Mouse (Mus musculus) liver, embryonic 12.5 days (tissue): ENCODE measurements around the gene Ccdc17. TPM values are rescaled to one million over a fixed set of nuclear protein-coding genes. Genes with fewer than 3 reads are reported as not detected.

Source experiments
- polyA plus RNA-seq: library from polyadenylated mRNA; unstranded; fragments of >200 nt; fragmentation: Nextera tagmentation; extraction: Ambion mirVana; gene quantifications from 2 replicates; pipeline ENCODE4 v1.2.1, GENCODE M21; 2016

Ccdc17 gene
- polyA plus RNA-seq, 1 experiment from 2014 or later = 1.9 TPM

Other genes with a start within 250 kb of the Ccdc17 start
- gene Mast2, start 132.5 kb upstream of the Ccdc17 start, polyA plus RNA-seq = 13.9 and 14.2 TPM in 2 replicates
- gene Ipp, start 89.1 kb upstream of the Ccdc17 start, polyA plus RNA-seq = 17.8 and 18.0 TPM in 2 replicates
- 34.6 and 39.3 TPM in 2 replicates for gene Tmem69, start 40.7 kb upstream of the Ccdc17 start, polyA plus RNA-seq
- gene Gpbp1l1, start 39.0 kb upstream of the Ccdc17 start, polyA plus RNA-seq = 19.0 and 19.4 TPM in 2 replicates
- 95.8 and 97.3 TPM in 2 replicates for gene Nasp, start 31.3 kb downstream of the Ccdc17 start, polyA plus RNA-seq
- 281 and 287 TPM in 2 replicates for gene Akr1a1, start 55.0 kb downstream of the Ccdc17 start, polyA plus RNA-seq
- gene Prdx1, start 88.9 kb downstream of the Ccdc17 start, polyA plus RNA-seq = 916 and 985 TPM in 2 replicates
- 17.5 and 18.9 TPM in 2 replicates for gene Mmachc, start 111.8 kb downstream of the Ccdc17 start, polyA plus RNA-seq
- gene Ccdc163, start 111.9 kb downstream of the Ccdc17 start, polyA plus RNA-seq = 17.3 and 17.5 TPM in 2 replicates
- 2.2 and 2.6 TPM in 2 replicates for gene Tesk2, start 124.3 kb downstream of the Ccdc17 start, polyA plus RNA-seq
- 20.8 and 22.9 TPM in 2 replicates for gene Toe1, start 211.0 kb downstream of the Ccdc17 start, polyA plus RNA-seq
- gene Mutyh, start 211.1 kb downstream of the Ccdc17 start, polyA plus RNA-seq = 4.8 and 6.2 TPM in 2 replicates
- gene Hpdl, start 225.1 kb downstream of the Ccdc17 start, polyA plus RNA-seq = 0.49 and 0.75 TPM in 2 replicates